Mouse (Mus musculus) kidney, adult 2 months (tissue): ENCODE data around the gene Defb47.

Experiments
- CTCF ChIP-seq: fragments of 200-500 bp; conservative IDR thresholded peaks from 2 replicates; pipeline ENCODE4 v1.5.1; 2011; ENCODE audit warnings: low read depth, mild to moderate bottlenecking, control low read depth, low read length, moderate library complexity, mixed read lengths; ENCODE audit not compliant: insufficient read depth, insufficient read length
- POLR2A ChIP-seq: fragments of 200-500 bp; IDR thresholded peaks from one replicate; pipeline ENCODE4 v1.6.1; 2011; ENCODE audit warnings: low read depth, low read length, control low read depth

DNA sequence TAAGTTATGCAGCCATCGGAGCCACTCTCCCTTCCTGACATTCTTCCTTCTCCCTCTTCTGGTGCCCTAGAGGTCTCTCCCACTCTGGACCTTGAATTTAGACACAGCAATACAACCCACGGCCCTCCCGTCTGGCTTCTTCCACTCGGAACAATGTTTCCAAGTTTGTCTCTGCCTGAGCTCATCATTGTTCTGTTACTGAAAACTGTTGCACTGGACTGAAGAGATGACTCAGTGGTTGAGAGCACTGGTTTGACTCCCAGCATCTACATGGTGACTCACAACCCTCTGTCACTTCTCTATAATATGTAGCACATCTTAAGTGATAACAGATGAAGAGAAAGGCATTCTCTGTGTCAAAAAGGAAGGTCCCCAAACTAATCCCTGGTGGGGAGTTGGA is 16.8 kb downstream of the Defb47 start:
- no peak for TF ChIP-seq CTCF
- TF ChIP-seq POLR2A = no peak
